Mouse (Mus musculus) heart, embryonic 15.5 days (tissue): Measurements from ENCODE around the gene Ptges3. TPM values are rescaled to one million over a fixed set of nuclear protein-coding genes. Genes with fewer than 3 reads are reported as not detected.

Source experiments
- ATAC-seq: fragments of 200-750 bp; cut with Nextera tagmentation; replicated peaks from 2 replicates; pipeline ENCODE4 v1.8.0; 2017; ENCODE audit warnings: low read depth, moderate TSS enrichment; ENCODE audit not compliant: insufficient number of reproducible peaks, insufficient read depth, low FRiP score
- H3K27ac ChIP-seq: fragments of 300-500 bp; sonication (generic); 2 replicates; pipeline ENCODE4 v1.5.1; 2015; ENCODE audit warnings: mild to moderate bottlenecking, inconsistent platforms
- H3K27me3 ChIP-seq: fragments of 300-500 bp; sonication (generic); 2 replicates; pipeline ENCODE4 v1.6.1; 2015; ENCODE audit warnings: inconsistent platforms
- H3K36me3 ChIP-seq: fragments of 300-500 bp; sonication (generic); 2 replicates; pipeline ENCODE4 v1.6.1; 2015; ENCODE audit warnings: mild to moderate bottlenecking, inconsistent platforms
- H3K4me1 ChIP-seq: fragments of 300-500 bp; sonication (generic); replicated peaks from 2 replicates; pipeline ENCODE4 v1.6.1; 2015; ENCODE audit warnings: inconsistent platforms
- H3K4me2 ChIP-seq: fragments of 300-500 bp; sonication (generic); 2 replicates; pipeline ENCODE4 v1.6.1; 2015; ENCODE audit warnings: inconsistent platforms, mild to moderate bottlenecking, moderate library complexity
- H3K4me3 ChIP-seq: fragments of 300-500 bp; sonication (generic); 2 replicates; pipeline ENCODE4 v1.5.1; 2015; ENCODE audit warnings: mild to moderate bottlenecking, inconsistent platforms
- H3K9ac ChIP-seq: fragments of 300-500 bp; sonication (generic); 2 replicates; pipeline ENCODE4 v1.6.1; 2015; ENCODE audit warnings: mild to moderate bottlenecking, inconsistent platforms
- H3K9me3 ChIP-seq: fragments of 300-500 bp; sonication (generic); replicated peaks from 2 replicates; pipeline ENCODE4 v1.6.1; 2016; ENCODE audit warnings: inconsistent platforms
- WGBS: fragments of 180-500 bp; shearing (Covaris S2); methylation state at CpG from one replicate; pipeline ENCODE4 v1.1.7; 2015; ENCODE audit warnings: mixed read lengths; 5-methylcytosine and 5-hydroxymethylcytosine counted together
- polyA plus RNA-seq: library from polyadenylated mRNA; unstranded; fragments of >200 nt; fragmentation: Nextera tagmentation; extraction: Ambion mirVana; gene quantifications from 2 replicates; pipeline ENCODE4 v1.2.1, GENCODE M21; 2015

Ptges3 gene
- polyA plus RNA-seq = 268 and 292 TPM in 2 replicates

GRCm38 (mm10) chr10:128058601-128059151, at the start of gene Ptges3:
Gene Ptges3, plus strand, starts transcription at chr10:128058954.
- H3K9me3 ChIP-seq = no peaks in the 10 kb centered on the region

GRCm38 (mm10) chr10:128009735-128010134, 49.0 kb upstream of the Ptges3 start:
- Histone ChIP-seq H3K4me2 (no peak overlapping the region), H3K27me3 (no peaks in the 10 kb centered on the region), H3K4me1 (no peaks in the 10 kb centered on the region; the same call in 1 of the 2 replicates), H3K9ac (no peak overlapping the region), H3K27ac (no peak overlapping the region), H3K9me3 (no peaks in the 10 kb centered on the region), H3K36me3 (no peaks in the 10 kb centered on the region), H3K4me3 (no peak overlapping the region)
- 74% methylated on average over 5 of the region's 5 CpGs for WGBS
- no peak for ATAC-seq

More at GRCm38 (mm10) chr10:128058601-128059151, at the start of gene Ptges3:
- H3K4me1 ChIP-seq = peaks cover 22% of the 10 kb centered on the region
- peak within 1 kb of the TSS; percentile 85 for H3K4me2 ChIP-seq
- peak within 1 kb of the TSS; percentile 84 for H3K4me3 ChIP-seq
- H3K27me3 ChIP-seq = no peaks in the 10 kb centered on the region
- peak; percentile 92 for ATAC-seq
- H3K9ac ChIP-seq = peak within 1 kb of the TSS; percentile 83
- H3K36me3 ChIP-seq = no peaks in the 10 kb centered on the region; the same call in 1 of the 2 replicates
- under 1% methylated on average over 49 of the region's 72 CpGs for WGBS
- H3K27ac ChIP-seq = peak within 1 kb of the TSS; percentile 98

GRCm38 (mm10) chr10:128015068-128015934, 43.5 kb upstream of the Ptges3 start, which contains the start of gene Prim1:
Gene Prim1, plus strand, starts transcription at chr10:128015168.
- Histone ChIP-seq H3K36me3 (peaks cover 16% of the 10 kb centered on the region), H3K27ac (peak within 1 kb of the TSS; percentile 62), H3K4me3 (peak within 1 kb of the TSS; percentile 66), H3K4me1 (peaks cover 3% of the 10 kb centered on the region), H3K9me3 (no peaks in the 10 kb centered on the region), H3K4me2 (peak within 1 kb of the TSS; percentile 73), H3K9ac (peak within 1 kb of the TSS; percentile 61), H3K27me3 (no peaks in the 10 kb centered on the region)
- ATAC-seq = peak; percentile 76
- 6% methylated on average over 31 of the region's 31 CpGs for WGBS

- H3K36me3 ChIP-seq = peaks cover 59% of the 10 kb centered on the region
- WGBS = 95% methylated on average over 5 of the region's 5 CpGs
These were observed 36.6 kb upstream of the Ptges3 start for GRCm38 (mm10) chr10:128022196-128022595.

GRCm38 (mm10) chr10:128023496-128023895, 35.3 kb upstream of the Ptges3 start:
- 93% methylated on average over 10 of the region's 10 CpGs for WGBS

More at GRCm38 (mm10) chr10:128022196-128022595, 36.6 kb upstream of the Ptges3 start:
- no peaks in the 10 kb centered on the region for H3K27me3 ChIP-seq
- ATAC-seq = no peak
- H3K4me2 ChIP-seq = no peak overlapping the region
- H3K4me1 ChIP-seq = no peaks in the 10 kb centered on the region
- no peak overlapping the region for H3K9ac ChIP-seq
- H3K4me3 ChIP-seq = no peak overlapping the region
- H3K27ac ChIP-seq = no peak overlapping the region
- H3K9me3 ChIP-seq = no peaks in the 10 kb centered on the region

GRCm38 (mm10) chr10:128029931-128030330, 28.8 kb upstream of the Ptges3 start:
- peaks cover 5% of the 10 kb centered on the region for H3K4me1 ChIP-seq
- H3K36me3 ChIP-seq = peaks cover 36% of the 10 kb centered on the region

More at GRCm38 (mm10) chr10:128023496-128023895, 35.3 kb upstream of the Ptges3 start:
- no peak for ATAC-seq
- Histone ChIP-seq H3K9me3 (no peaks in the 10 kb centered on the region), H3K36me3 (peaks cover 55% of the 10 kb centered on the region), H3K4me2 (no peak overlapping the region), H3K27me3 (no peaks in the 10 kb centered on the region), H3K4me1 (no peaks in the 10 kb centered on the region), H3K9ac (no peak overlapping the region), H3K4me3 (no peak overlapping the region), H3K27ac (no peak overlapping the region)

GRCm38 (mm10) chr10:128030860-128031259, 27.9 kb upstream of the Ptges3 start:
- no peak overlapping the region for H3K27ac ChIP-seq
- H3K27me3 ChIP-seq = no peaks in the 10 kb centered on the region
- WGBS = 46% methylated on average over 2 of the region's 2 CpGs
- H3K4me3 ChIP-seq = no peak overlapping the region
- no peak overlapping the region for H3K9ac ChIP-seq
- H3K9me3 ChIP-seq = no peaks in the 10 kb centered on the region
- no peak overlapping the region for H3K4me2 ChIP-seq
- H3K36me3 ChIP-seq = peaks cover 28% of the 10 kb centered on the region
- no peak for ATAC-seq
- peaks cover 5% of the 10 kb centered on the region for H3K4me1 ChIP-seq

More at GRCm38 (mm10) chr10:128029931-128030330, 28.8 kb upstream of the Ptges3 start:
- no peaks in the 10 kb centered on the region for H3K9me3 ChIP-seq
- H3K27ac ChIP-seq = no peak overlapping the region
- WGBS = 88% methylated on average over 7 of the region's 7 CpGs
- no peaks in the 10 kb centered on the region for H3K27me3 ChIP-seq
- no peak overlapping the region for H3K9ac ChIP-seq
- no peak overlapping the region for H3K4me2 ChIP-seq
- no peak for ATAC-seq
- H3K4me3 ChIP-seq = no peak overlapping the region

- ATAC-seq = peak; percentile 45
- Histone ChIP-seq H3K36me3 (peaks cover 26% of the 10 kb centered on the region), H3K4me1 (peaks cover 49% of the 10 kb centered on the region)
These were observed 21.9 kb upstream of the Ptges3 start for GRCm38 (mm10) chr10:128036746-128037425.

GRCm38 (mm10) chr10:128037921-128038320, 20.8 kb upstream of the Ptges3 start:
- Histone ChIP-seq H3K9ac (0 out of 2 replicates have a peak overlapping the region, but pooled peaks have one; percentile 39), H3K36me3 (peaks cover 26% of the 10 kb centered on the region), H3K4me3 (peak overlapping the region; percentile 16), H3K9me3 (no peaks in the 10 kb centered on the region), H3K27me3 (no peaks in the 10 kb centered on the region), H3K27ac (no peak overlapping the region), H3K4me1 (peaks cover 59% of the 10 kb centered on the region), H3K4me2 (peak overlapping the region; percentile 74)
- no peak for ATAC-seq
- 69% methylated on average over 3 of the region's 3 CpGs for WGBS

More at GRCm38 (mm10) chr10:128036746-128037425, 21.9 kb upstream of the Ptges3 start:
- Histone ChIP-seq H3K9ac (peak overlapping the region; percentile 96), H3K27me3 (no peaks in the 10 kb centered on the region), H3K27ac (peak overlapping the region; percentile 96), H3K9me3 (no peaks in the 10 kb centered on the region), H3K4me2 (peak overlapping the region; percentile 74), H3K4me3 (peak overlapping the region; percentile 74)
- WGBS = under 1% methylated on average over 10 of the region's 10 CpGs

- H3K36me3 ChIP-seq = peaks cover 30% of the 10 kb centered on the region
- H3K27me3 ChIP-seq = no peaks in the 10 kb centered on the region
- no peak overlapping the region for H3K27ac ChIP-seq
- H3K4me3 ChIP-seq = no peak overlapping the region
- 40% methylated on average over 5 of the region's 5 CpGs for WGBS
- no peak for ATAC-seq
- H3K9ac ChIP-seq = no peak overlapping the region
- no peaks in the 10 kb centered on the region for H3K9me3 ChIP-seq
- peak overlapping the region; percentile 74; the same call in 1 of the 2 replicates for H3K4me2 ChIP-seq
- peaks cover 71% of the 10 kb centered on the region for H3K4me1 ChIP-seq
These were observed 19.6 kb upstream of the Ptges3 start for GRCm38 (mm10) chr10:128039167-128039566.

- no peaks in the 10 kb centered on the region for H3K27me3 ChIP-seq
- no peak overlapping the region for H3K27ac ChIP-seq
- no peak overlapping the region for H3K9ac ChIP-seq
- H3K4me3 ChIP-seq = no peak overlapping the region
- no peak overlapping the region for H3K4me2 ChIP-seq
- H3K9me3 ChIP-seq = no peaks in the 10 kb centered on the region
- peaks cover 74% of the 10 kb centered on the region for H3K4me1 ChIP-seq
- peaks cover 37% of the 10 kb centered on the region for H3K36me3 ChIP-seq
- no peak for ATAC-seq
- 59% methylated on average over 3 of the region's 3 CpGs for WGBS
These were observed 18.9 kb upstream of the Ptges3 start for GRCm38 (mm10) chr10:128039858-128040257.
